Mouse (Mus musculus) urinary bladder, postnatal 14 days (tissue): ENCODE measurements around the gene Tecr.
"Not testable (repeated sequence)": the region's sequence is repeated elsewhere in the genome, so short reads cannot be mapped to it uniquely, and the experiment has no call there.

ENCODE experiments used
- DNase-seq: peaks from one replicate; pipeline ENCODE4 v3.0.0; 2021; ENCODE audit warnings: low spot score

The Tecr gene

GRCm38 (mm10) chr8:83618566-83618965 is 10.8 kb upstream of the Tecr start:
- DNase-seq, result no peak

GRCm38 (mm10) chr8:83617111-83617510 is 9.3 kb upstream of the Tecr start:
- DNase-seq, result no peak

GRCm38 (mm10) chr8:83616625-83617024 is 8.9 kb upstream of the Tecr start:
- peak; percentile 20 for DNase-seq

- no peak for DNase-seq
Measured at GRCm38 (mm10) chr8:83613695-83614094, 5.9 kb upstream of the Tecr start.

- DNase-seq, result no peak
Measured at GRCm38 (mm10) chr8:83611921-83612320, 4.2 kb upstream of the Tecr start.

GRCm38 (mm10) chr8:83609547-83610180 is 1.9 kb upstream of the Tecr start:
- no peak for DNase-seq

- no peak for DNase-seq
Measured at GRCm38 (mm10) chr8:83609086-83609485, 1.3 kb upstream of the Tecr start.

- DNase-seq, result peak; percentile 87
Measured at GRCm38 (mm10) chr8:83608398-83608829, 643 bp upstream of the Tecr start.

- DNase-seq, result no peak
Measured at GRCm38 (mm10) chr8:83602650-83603029, 5.1 kb downstream of the Tecr start.

- DNase-seq, result no peak
Measured at GRCm38 (mm10) chr8:83599814-83600213, 8.0 kb downstream of the Tecr start.

GRCm38 (mm10) chr8:83598146-83598545 is 9.6 kb downstream of the Tecr start:
- no peak for DNase-seq

GRCm38 (mm10) chr8:83596369-83596768 is 11.4 kb downstream of the Tecr start:
- no peak for DNase-seq

- DNase-seq, result not testable (repeated sequence)
Measured at GRCm38 (mm10) chr8:83595050-83595345, 12.8 kb downstream of the Tecr start.

- DNase-seq, result peak; percentile 97
Measured at GRCm38 (mm10) chr8:83594167-83595049, 13.4 kb downstream of the Tecr start.

GRCm38 (mm10) chr8:83593325-83594166 is 14.2 kb downstream of the Tecr start:
- DNase-seq, result no peak

- DNase-seq, result no peak
Measured at GRCm38 (mm10) chr8:83592682-83593081, 15.1 kb downstream of the Tecr start.

- DNase-seq, result no peak
Measured at GRCm38 (mm10) chr8:83590488-83591023, 17.2 kb downstream of the Tecr start.

- DNase-seq, result no peak
Measured at GRCm38 (mm10) chr8:83588886-83589285, 18.9 kb downstream of the Tecr start.

- no peak for DNase-seq
Measured at GRCm38 (mm10) chr8:83587644-83588043, 20.1 kb downstream of the Tecr start.

- DNase-seq, result no peak
Measured at GRCm38 (mm10) chr8:83585333-83585732, 22.4 kb downstream of the Tecr start.

- DNase-seq, result no peak
Measured at GRCm38 (mm10) chr8:83584771-83585170, 23.0 kb downstream of the Tecr start.

- DNase-seq, result no peak
Measured at GRCm38 (mm10) chr8:83583236-83583635, 24.5 kb downstream of the Tecr start.
